Mouse (Mus musculus): ENCODE measurements around the gene Strada.

DNA sequence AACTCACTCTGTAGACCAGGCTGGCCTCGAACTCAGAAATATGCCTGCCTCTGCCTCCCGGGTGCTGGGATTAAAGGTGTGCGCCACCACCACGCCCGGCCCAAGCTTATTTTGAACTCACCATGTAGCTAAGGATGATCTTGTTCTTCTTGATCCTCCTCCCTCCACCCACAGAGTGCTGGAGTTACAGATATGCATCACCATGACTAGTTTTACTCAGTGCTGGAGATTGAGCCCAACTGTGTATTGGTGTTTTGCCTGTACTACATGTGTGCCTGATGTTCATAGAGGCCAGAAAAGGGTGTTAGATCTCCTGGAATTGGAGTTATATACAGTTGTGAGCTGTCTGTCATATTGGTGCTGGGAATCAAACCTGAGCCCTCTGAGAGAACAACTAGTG is 79.7 kb downstream of the Strada start:
- TF ChIP-seq TAL1 (IDR thresholded peaks at IDR 0.05; ENCODE audit: low read length) (no peak), GATA1 (IDR thresholded peaks at IDR 0.05; ENCODE audit: low read length) (no peak)

Data from erythroblast, embryonic 14.5 days (primary cell).